Mouse (Mus musculus) retina, postnatal 7 days (tissue): ENCODE results near the gene Vps8.

ENCODE experiments used
- DNase-seq: peaks from one replicate; pipeline ENCODE4 v3.0.0-alpha.2; 2012; ENCODE audit warnings: low read depth, low spot score

Vps8 gene

DNA sequence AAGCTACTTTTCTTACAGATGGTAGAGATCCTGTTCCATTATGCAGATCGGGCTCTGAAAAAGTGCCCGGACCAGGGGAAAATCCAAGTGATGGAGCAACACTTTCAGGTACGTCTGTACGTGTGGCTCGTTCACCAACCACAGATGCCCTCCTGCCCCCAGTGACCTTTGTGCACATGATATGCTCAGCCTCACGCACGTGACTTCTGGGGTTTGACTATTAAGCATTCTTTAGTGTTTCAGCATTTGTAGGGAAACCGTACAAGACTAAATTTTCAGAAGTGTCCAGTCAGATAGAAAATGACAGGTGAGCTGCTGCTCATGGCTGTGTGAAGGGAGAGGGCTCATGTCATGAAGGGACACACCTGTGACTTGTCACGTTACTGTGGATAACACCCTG is 55.5 kb downstream of the Vps8 start:
- no peak for DNase-seq

GRCm38 (mm10) chr16:21483803-21484202 is 60.9 kb downstream of the Vps8 start:
- no peak for DNase-seq

DNA sequence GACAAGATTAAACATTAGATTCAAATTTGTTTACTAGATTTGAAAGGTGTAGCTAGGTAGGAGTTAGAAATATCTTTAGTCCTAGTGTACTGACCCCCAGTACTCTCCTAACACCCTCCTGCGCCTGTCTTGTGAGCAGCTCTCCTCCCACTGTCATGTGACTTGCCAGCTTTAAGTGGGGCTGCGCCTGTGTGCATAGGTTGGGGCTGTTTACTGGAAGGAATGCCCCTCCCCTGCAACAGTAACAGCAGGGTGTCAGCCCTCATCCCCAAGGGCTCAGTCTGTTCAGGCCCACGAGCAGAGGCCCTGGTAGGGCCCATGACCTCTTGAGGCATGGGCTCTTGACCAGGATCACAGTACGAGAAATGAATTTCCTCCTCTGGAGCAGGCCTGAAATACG is 62.8 kb downstream of the Vps8 start:
- DNase-seq: no peak

DNA sequence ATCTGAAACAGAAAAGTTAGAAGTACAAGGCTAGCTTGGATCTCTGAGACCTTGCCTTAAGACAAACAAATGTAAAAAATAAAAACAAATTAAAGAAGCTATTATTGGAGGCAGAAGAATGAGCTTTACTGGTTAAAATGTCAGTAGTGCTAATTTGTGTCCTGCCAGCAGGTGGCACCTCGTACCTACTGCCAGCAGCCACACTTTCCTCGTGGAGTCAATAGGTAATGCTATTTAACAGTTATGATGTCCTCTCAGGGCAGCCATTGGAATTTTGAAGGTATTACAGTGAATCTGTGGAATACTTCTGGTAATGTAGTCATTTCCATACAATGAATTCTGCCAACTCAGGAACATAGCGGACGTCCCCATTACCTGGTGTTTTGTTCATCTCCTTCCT is 65.5 kb downstream of the Vps8 start:
- peak; percentile 31 for DNase-seq

DNA sequence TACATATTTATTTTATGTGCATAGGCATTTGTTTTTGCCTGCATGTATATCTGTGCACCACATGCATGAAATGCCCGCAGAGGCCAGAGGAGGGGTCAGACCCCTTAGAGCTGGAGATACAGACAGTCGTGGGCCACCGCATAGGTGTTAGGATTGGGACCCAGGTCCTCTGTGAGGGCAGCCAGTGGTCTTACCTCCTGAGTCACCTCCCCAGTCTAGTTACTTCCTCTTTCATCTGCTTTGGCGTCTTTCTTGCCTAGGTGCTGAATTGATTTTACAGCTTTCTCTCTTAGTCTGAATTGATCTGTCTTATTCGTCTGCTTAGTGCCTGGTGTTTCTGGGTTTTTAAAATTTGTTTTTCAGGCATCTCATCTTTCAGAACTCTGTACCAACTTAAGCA is 69.4 kb downstream of the Vps8 start:
- no peak for DNase-seq

DNA sequence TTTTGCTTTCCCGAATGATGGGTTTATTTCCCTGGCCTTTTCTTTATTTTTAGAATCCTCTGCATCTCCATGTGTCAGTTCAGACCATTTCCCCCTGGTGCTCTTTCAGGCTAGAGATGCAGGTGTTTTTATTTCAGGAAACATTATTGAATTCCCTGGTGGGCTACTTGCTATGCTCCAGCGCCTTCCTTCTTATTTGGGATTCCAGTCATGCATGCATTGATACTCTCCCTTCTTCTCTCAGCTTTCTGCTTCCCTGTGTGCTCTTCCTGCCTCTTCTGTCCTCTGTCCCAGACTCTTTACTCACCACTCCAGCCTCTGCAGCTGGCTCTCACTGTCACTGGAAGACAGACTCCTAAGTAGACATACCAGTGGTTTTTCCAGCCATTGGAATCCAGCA is 70.0 kb downstream of the Vps8 start:
- no peak for DNase-seq

DNA sequence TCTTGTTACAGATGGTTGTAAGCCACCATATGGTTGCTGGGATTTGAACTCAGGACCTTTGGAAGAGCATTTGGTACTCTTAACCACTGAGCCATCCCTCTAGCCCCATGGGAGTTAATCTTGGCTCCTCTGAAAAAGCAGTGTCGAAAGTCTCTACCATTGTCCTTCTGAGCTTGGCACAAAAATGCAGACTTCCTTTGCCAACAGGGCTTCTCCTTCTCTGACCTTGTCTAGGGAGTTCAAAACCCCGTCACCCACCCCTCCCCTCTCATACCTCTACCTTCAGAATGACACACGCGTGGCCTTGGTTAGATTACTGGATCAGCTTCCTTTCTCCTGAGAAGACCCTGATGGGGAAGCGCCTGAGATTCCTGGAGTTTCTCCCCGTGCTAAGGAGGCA is 71.8 kb downstream of the Vps8 start:
- no peak for DNase-seq

- no peak for DNase-seq
These were observed 73.9 kb downstream of the Vps8 start for GRCm38 (mm10) chr16:21496799-21497198.

DNA sequence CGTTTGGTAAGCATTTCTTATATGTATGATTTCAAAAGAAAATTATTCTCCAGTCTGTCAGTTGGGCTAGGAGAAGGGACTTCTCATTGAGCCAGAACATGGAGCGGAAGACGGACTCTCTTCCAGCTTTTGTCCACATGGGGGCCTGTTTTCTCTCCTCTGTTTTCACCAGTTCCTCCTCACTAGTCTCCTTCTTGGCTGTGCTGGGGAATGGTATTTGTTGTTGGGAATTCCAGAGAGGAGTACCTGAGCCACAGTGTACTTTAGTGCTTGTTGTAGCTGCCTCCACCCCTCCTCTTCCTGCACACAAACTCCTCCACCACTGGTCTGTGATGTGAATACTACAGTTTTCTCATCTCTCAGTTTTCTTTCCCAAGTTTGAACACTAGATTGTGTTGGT is 74.7 kb downstream of the Vps8 start:
- DNase-seq: no peak

GRCm38 (mm10) chr16:21498984-21499383 is 76.1 kb downstream of the Vps8 start:
- DNase-seq: no peak

GRCm38 (mm10) chr16:21499656-21500055 is 76.7 kb downstream of the Vps8 start:
- no peak for DNase-seq

GRCm38 (mm10) chr16:21518833-21519232 is 95.9 kb downstream of the Vps8 start:
- DNase-seq: no peak

- no peak for DNase-seq
These were observed 96.9 kb downstream of the Vps8 start for GRCm38 (mm10) chr16:21519785-21520184.

DNA sequence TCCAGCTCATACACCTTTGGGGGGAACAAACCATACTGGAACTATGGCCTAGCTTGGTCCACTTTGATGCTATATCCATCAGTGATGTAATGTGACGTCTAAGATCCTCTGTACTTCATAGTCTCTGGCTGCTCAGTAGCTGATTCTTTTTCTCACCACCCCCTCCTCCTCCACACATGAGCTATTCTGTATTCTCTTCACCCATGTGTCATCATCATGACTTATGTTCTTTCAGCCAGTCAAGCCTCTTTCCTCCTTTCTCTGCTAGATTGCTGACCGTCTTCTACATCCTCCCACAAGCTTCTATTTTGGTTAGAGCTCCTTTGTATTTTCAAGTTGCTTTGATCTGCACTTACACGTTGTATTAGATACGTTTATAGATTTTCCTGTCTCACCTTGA is 100.8 kb downstream of the Vps8 start:
- DNase-seq: no peak

DNA sequence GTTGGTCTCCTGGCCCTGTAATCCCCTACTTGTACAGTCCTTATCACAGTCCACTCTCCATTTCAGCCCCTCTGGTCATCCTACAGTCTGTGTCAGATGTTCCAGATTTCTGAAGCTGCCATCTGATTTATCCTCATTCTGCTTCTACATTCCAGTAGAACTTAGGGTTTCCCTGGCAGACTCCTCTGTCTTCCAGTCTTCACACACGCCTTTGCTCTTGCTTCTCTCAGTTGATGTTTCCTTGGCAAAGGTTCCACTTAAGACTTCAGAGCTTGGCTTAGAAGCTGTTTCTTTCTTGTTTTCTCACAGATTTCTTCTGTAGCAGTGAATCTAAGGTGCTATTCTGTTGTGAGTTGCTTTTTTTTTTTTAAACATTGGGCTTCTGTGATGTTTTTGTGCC is 102.5 kb downstream of the Vps8 start:
- DNase-seq: no peak

DNA sequence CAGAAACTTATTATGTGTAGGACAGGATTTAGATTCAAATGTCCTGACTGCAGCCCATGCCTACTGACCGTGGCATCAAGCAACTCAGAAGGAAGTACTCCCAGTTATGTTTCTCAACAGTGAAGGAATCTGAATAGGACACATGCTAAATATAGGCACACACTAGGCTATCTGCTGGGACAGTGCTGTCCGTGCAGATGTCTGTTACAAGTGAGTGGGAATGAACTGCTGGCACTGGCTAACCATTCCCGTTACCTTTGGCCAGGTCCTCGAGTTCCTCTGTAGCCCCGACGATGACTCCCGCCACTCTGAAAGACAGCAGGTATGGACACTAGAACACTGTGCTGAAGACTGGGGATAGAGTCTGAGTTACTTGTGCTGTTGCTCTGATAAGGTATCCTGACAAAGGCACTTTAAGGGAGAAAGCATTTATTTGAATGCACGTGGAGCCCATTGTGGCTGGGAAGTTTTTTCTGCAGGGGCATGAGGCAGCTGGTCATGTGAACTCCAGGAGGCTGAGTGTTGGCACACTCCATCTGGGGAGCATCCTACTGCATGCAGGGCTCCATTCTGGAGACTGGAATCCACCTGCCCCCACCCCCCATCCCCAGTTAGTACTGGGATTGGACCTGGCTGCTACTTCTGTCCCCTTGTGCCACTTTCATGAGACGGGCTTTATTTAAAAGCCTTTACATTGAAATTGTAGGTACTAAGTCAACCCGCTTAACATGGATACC is 104.5 kb downstream of the Vps8 start:
- DNase-seq: no peak

- DNase-seq: no peak
These were observed 110.6 kb downstream of the Vps8 start for GRCm38 (mm10) chr16:21533503-21533902.

GRCm38 (mm10) chr16:21536240-21537005 is 113.5 kb downstream of the Vps8 start:
- no peak for DNase-seq

DNA sequence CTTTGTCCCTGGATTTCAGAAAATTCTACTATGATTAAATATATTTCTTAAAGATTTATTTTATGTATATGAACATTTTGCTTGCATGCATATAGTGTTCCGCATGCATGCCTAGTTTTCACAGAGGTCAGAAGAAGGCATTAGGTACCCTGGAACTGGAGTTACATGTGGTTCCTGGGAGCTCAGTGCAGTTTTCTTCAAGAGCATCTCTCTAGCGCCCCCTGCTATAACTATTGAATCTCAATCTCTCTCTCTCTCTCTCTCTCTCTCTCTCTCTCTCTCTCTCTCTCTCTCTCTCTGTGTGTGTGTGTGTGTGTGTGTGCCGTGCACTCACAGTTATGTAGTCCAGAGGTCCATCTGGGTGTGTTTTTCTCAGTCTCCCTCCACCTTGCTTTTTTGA is 114.4 kb downstream of the Vps8 start:
- DNase-seq: no peak

DNA sequence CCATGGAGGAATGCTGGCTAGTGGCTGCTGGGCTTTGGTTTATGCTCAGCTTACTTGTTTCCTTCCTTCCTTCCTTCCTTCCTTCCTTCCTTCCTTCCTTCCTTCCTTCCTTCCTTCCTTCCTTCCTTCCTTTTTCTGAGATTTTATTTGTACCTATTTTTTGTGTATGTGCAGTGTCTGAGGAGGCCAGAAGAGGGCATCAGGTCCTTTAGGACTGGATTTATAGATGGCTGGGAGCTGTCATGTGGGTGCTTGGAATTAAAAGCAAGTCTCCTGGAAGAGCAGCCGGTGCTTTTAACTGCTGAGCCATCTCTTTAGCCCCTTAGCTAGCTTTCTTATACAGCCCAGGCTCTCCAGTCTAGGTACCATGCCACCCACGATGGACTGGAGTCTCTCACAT is 116.0 kb downstream of the Vps8 start:
- DNase-seq: no peak

DNA sequence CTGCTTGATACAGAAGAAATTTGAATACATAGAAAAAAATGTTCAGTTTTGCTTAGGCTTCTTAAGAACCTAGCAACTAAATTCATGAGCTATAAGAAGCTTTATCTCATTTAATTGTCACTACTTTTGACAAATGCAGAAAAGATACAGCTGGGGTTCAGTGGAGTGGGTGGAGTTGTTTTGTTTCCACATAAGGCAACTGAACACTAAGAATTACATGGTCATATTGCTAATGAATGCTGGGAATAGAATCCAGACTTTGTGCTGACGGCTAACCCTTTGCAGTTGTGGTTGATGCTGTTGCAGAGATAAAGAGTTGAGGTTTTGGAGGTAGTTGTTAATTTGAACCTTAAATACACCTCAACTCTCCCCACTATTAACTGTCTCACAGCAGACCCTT is 119.6 kb downstream of the Vps8 start:
- DNase-seq: no peak

- DNase-seq: peak; percentile 61
These were observed 124.5 kb downstream of the Vps8 start for GRCm38 (mm10) chr16:21547446-21547845.

DNA sequence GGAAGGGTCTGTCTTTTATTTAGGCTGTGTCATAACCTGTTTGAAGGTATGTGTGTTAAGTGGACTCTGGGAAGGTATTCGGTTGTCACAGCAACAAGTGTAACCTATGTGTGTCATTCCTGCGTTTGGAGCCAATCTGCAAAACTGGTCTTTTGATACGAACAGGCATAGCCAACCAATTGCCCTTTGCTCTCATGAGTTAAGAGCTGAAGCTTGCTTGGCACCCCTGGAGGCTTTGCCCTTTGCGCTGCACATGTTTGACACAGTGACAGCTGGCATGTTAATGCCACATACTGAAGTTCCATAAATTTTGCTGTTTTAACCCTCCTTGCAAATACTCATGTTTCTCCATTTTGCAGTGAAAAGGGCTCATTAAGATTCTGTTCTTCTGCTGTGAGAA is 126.8 kb downstream of the Vps8 start:
- no peak for DNase-seq
